Mouse (Mus musculus): ENCODE results near the gene Krtap1-5.
"Not testable (repeated sequence)": the region's sequence is repeated elsewhere in the genome, so short reads cannot be mapped to it uniquely, and the experiment has no call there.

The Krtap1-5 gene

GRCm38 (mm10) chr11:99580636-99581035 lies at the start of gene Krtap1-5:
TSS of gene Krtap1-5 (minus strand) at chr11:99581016.
- DNase-seq: no peak

GRCm38 (mm10) chr11:99628138-99628537 lies 47.3 kb upstream of the Krtap1-5 start, which contains the start of gene Krtap4-1:
TSS of gene Krtap4-1 (minus strand) at chr11:99628238.
- no peak for DNase-seq

GRCm38 (mm10) chr11:99620335-99620734 lies 39.5 kb upstream of the Krtap1-5 start, which contains the start of gene Gm11562:
TSS of gene Gm11562 (minus strand) at chr11:99620435.
- no peak for DNase-seq

DNA sequence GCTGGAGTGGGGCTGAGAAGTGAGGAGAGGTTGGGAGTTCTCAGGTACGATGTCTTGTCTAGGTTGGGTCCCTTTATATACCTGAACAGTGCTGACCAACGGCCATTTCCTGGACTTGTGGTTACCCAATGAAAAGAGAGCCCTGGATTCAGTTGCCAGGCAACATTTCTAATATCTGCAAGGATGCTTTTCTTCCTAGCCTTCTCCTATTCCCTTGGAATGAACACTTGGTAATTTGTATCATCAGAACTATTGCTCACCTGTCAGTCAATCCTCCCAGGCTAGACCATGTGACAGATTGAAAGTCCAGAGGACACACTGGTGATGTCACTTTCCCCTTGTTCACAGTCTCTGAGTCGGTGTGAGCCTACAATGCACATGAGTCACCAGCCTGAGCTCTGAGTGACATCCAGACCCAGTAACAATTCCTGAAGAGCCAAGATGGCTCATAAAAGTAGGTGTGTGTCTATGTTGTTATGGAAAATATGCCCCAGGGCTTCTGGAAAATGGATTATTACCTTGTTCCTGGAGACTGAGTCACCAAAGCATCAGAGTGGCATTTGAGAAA lies 34.1 kb upstream of the Krtap1-5 start, which contains the start of gene Krtap2-4:
TSS of gene Krtap2-4 (minus strand) at position 51 of the 568 bp plus-strand sequence.
- no peak for DNase-seq

- DNase-seq: not testable (repeated sequence)
These were observed 29.3 kb upstream of the Krtap1-5 start, which contains the start of gene Gm11937 for GRCm38 (mm10) chr11:99610089-99610488. TSS of gene Gm11937 (minus strand) at chr11:99610189.

GRCm38 (mm10) chr11:99609126-99609525 lies 28.3 kb upstream of the Krtap1-5 start:
- DNase-seq: no peak

DNA sequence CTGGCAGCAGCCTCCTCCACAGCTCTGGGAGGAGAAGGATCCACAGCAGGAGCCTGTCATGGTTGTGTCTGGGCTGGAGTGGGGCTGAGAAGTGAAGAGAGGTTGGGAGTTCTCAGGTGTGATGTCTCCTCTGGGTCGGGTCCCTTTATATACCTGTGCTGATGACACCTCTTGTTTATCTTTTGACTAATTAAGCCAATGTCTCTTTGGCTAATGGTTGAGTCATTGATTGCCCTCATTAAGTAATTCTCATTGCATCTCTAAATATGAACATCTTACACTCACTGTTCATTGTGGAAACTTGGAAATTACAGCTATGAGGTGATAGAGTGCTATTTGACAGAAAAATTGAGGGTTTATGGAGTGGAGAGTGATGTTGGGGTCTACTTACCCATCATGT lies 22.4 kb upstream of the Krtap1-5 start, which contains the start of gene Gm11938:
TSS of gene Gm11938 (minus strand) at position 101 of the 400 bp plus-strand sequence.
- not testable (repeated sequence) for DNase-seq

GRCm38 (mm10) chr11:99597742-99598141 lies 16.9 kb upstream of the Krtap1-5 start, which contains the start of gene Krtap9-3:
TSS of gene Krtap9-3 (minus strand) at chr11:99598105.
- not testable (repeated sequence) for DNase-seq

GRCm38 (mm10) chr11:99590981-99591380 lies 10.2 kb upstream of the Krtap1-5 start, which contains the start of gene Krtap1-3:
TSS of gene Krtap1-3 (minus strand) at chr11:99591339.
- DNase-seq: no peak

- no peak for DNase-seq
These were observed 4.3 kb upstream of the Krtap1-5 start for GRCm38 (mm10) chr11:99585096-99585495.

DNA sequence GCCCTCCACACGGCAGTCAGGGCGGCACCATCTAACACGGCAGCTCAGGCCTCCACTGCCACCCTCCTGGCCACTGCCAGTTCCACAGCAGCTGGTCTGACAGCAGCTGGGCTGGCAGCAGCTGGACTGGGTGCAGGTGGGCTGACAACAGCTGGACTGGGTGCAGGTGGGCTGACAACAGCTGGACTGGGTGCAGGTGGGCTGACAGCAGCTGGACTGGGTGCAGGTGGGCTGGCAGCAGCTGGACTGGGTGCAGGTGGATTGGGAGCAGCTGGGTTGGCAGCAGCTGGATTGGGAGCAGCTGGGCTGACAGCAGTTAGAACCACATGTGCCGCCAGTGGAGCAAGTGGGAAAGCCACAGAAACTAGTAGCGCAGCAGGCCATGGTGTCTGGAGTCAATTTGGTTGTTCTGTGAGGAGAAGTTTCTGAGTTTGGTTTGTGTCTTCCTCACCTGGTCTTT lies 2.5 kb upstream of the Krtap1-5 start, which contains the start of gene Krtap1-4:
TSS of gene Krtap1-4 (minus strand) at position 410 of the 460 bp plus-strand sequence.
- DNase-seq: no peak

DNA sequence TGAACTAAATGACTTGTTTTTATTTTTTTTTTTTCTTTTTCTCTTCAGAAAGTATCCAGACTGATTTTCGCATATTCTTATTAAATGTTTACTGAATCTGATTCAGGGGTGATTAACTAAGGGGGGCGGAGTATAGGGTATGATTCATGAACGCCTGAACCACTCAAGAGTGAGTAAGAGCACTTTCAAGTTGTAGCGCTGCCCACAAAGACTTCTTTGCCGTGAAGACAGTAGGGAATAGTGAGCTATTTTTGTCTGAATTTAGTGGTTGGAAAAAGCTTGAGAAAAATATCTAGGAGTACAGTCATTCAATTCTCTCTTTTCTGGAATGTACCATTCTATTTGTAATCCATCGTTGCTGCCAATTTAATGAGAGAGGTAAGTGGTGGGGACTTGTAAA lies 748 bp upstream of the Krtap1-5 start:
- no peak for DNase-seq

- no peak for DNase-seq
These were observed 235 bp upstream of the Krtap1-5 start for GRCm38 (mm10) chr11:99581051-99581450.

GRCm38 (mm10) chr11:99574106-99574505 lies 6.7 kb downstream of the Krtap1-5 start:
- DNase-seq: peak; percentile 85

DNA sequence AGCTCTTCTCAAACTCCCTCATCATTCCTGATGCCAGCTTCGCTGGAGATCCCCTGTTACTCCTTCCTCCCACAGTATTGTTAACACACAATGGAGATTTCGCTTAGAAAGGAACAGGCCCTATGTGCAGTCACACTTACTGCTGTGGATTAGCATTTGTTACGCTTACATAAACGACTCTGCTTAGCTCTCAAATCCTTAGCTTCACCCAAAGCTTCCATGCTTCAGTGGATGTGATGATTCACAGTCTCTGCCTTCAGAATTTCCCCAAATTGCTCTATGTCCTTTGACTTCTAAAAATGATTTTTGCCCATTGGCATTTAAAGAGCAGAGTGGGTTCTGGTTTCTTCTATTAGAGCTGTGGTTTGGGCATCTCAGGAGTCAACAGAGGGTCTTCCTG lies 7.7 kb downstream of the Krtap1-5 start:
- DNase-seq: no peak

DNA sequence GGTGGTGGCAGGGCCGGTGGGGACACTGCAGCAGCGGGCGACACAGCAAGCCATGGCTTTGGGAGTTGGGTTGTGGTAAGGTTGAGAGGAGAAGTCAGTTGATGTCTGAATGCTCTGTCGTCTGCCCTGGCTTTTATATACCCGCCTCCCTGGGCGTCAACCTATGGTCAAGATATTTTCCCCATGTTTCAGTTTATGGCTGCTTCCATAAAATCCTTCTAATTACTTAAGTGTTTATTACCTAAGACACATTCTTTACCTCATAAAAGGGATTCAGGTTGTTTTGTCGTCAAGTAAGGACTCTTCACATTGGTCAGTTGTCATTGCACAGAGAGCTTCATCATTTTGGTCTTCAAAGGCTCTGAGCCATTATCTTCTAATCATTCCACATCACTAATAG lies 14.3 kb downstream of the Krtap1-5 start, which contains the start of gene Krtap3-1:
TSS of gene Krtap3-1 (minus strand) at position 101 of the 400 bp plus-strand sequence.
- DNase-seq: no peak

DNA sequence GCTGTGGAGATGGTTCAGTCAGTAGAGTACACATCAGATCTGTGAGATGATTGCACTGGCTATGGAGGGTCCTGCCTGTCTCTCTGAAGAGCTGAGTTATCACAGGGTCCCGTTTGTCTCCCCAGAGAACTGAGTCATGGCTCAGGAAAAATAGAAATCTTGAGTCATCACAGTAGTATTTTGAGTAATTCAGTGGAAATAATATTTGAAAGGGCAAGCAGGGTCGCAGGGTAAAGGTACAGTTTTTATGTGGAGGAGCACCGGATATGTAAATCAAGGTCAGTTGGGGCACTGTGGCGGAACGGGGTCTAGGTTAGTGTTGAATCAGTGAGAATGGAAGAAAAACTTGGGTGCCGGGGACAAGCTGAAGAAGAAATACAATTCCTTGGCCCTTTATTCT lies 18.2 kb downstream of the Krtap1-5 start:
- DNase-seq: no peak

DNA sequence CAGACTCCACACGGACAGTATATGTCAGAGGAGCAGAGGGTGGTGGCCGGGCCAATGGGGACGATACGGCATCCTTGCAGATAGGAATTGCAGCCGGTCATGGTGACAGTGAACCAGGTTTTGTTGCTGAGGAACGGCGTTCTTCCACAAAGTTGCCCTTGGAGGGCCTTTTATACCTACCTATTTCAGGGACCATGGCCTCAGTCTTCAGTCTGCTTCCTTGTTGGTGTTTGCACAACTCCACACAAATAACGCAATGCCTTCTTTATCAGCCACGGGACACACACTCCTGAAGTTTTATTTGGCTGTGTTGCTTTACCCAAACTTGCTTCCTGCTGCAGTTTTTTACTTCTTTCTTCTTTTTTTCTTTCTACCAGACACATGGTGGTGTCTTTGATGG lies 21.4 kb downstream of the Krtap1-5 start, which contains the start of gene Gm11939:
TSS of gene Gm11939 (minus strand) at position 101 of the 400 bp plus-strand sequence.
- DNase-seq: no peak

DNA sequence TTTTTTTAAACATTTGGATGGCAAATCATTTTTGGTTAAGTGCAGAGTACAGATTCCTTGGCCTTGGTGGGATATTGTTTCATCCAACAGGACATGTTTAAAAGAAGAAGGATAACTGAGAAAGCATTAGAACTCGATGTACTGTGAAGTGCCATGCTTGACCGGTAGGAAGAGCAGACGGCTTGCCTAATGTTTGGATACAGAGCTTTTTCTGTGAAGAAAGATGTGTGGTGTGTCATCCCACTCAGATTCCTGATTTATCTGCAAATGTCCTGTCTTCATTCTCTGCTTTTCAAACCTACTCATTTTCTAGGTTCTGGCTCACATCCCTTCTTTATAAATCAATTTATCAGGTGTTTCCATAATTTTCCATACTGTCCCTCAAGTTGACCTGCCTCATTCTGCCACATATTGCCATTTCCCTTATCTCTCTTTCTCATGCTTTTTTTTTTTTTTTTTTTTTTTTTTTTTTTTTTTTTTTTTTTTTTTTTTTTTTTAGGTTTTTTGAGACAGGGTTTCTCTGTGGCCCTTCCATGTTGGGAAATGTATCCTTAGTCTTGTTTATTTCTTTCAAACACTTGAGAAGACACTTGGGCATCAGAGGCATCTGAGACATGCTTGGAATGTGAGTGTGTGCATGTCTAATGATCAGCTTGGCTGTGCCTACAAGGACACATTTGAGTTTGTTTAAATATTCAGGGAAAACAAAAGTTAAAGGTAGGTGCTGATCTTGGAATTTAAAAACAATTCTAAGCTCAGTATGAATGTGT lies 22.7 kb downstream of the Krtap1-5 start:
- DNase-seq: no peak

- no peak for DNase-seq
These were observed 24.1 kb downstream of the Krtap1-5 start, which contains the start of gene Krtap3-2 for GRCm38 (mm10) chr11:99556753-99557152. TSS of gene Krtap3-2 (minus strand) at chr11:99556853.

GRCm38 (mm10) chr11:99556195-99556594 lies 24.6 kb downstream of the Krtap1-5 start:
- DNase-seq: no peak

- no peak for DNase-seq
These were observed 30.1 kb downstream of the Krtap1-5 start, which contains the start of gene Krtap3-3 for GRCm38 (mm10) chr11:99550765-99551164. TSS of gene Krtap3-3 (minus strand) at chr11:99550865.

- no peak for DNase-seq
These were observed 32.9 kb downstream of the Krtap1-5 start for GRCm38 (mm10) chr11:99547892-99548291.

Measured in lung, postnatal 10 days (tissue).